ENCODE assay signal across 8 mouse cellular contexts in the genomic region with DNA sequence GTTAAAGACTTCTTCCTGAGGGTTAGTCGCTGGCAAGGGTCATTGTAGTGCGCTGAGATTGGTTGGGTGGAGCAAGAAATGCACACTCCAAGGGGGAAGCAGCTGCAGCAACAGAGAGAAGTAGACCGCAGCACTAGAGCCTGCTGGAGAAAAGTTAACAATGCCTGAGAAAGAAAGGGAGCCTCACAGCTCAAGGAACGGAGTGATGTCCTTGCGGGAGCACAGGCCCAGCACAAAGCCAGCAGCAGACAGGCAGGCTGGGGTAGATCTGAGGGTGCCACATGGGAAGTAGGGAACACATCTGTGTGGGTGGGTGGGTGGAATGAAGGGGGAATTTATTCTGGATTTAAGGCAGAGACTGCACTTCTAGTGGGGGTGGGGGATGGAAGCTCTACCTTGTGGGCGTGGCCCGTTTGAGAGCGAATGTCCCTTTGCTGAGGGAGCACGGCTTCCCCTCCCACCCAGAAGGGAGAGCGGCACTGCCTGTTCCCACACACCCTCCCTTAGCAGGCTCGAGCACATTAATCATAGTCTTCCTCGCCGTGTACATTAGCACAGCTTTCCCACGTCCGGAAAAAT. TPM values are rescaled to one million over a fixed set of nuclear protein-coding genes. Genes with fewer than 3 reads are reported as not detected.
A peak's percentile ranks its signal among the peaks of the same experiment; 100 is the strongest.
DNase-seq lines count a peak whose midpoint lies in the region; ATAC-seq and TF ChIP-seq lines count a peak whose summit lies in the region.

No protein-coding gene starts in this region.

- no peak overlapping the region for H3K27ac ChIP-seq in CH12.LX (ENCODE audit: insufficient read depth, low read depth)
- H3K27ac ChIP-seq in embryonic facial prominence, embryonic 13.5 days: no peak overlapping the region
- H3K27ac ChIP-seq in heart, embryonic 16.5 days (ENCODE audit: low read length): no peak overlapping the region
- H3K27ac ChIP-seq in liver, postnatal 0 days (ENCODE audit: low read depth): no peak overlapping the region
- peak overlapping the region; percentile 93 for H3K27ac ChIP-seq in neural tube, embryonic 13.5 days (replicated peaks)

- dilution Hi-C loops in CH12.LX (cut with MboI; ENCODE audit: extremely low pct_ligation_motif_present, extremely low pct_unique_long_range_greater_than_20kb, low sequenced_read_pairs): no loop called here

- TF ChIP-seq RAD21 in CH12.LX (IDR thresholded peaks at IDR 0.05; ENCODE audit: low read depth, low read length): no peak

- no peak for TF ChIP-seq EP300 in CH12.LX (IDR thresholded peaks at IDR 0.05; ENCODE audit: low read length)
- no peak for TF ChIP-seq EP300 in liver, postnatal 0 days (IDR thresholded peaks at IDR 0.05; ENCODE audit: low read depth)

- no peaks in the 10 kb centered on the region; a peak in 1 of 4 replicates for H3K4me1 ChIP-seq in CH12.LX (ENCODE audit: control insufficient read depth in 1 of 2, insufficient read depth in 2 of 2)
- H3K4me1 ChIP-seq in embryonic facial prominence, embryonic 13.5 days: peaks cover 12% of the 10 kb centered on the region; the same call in 1 of the 2 replicates
- H3K4me1 ChIP-seq in heart, embryonic 16.5 days (ENCODE audit: control insufficient read depth, insufficient read depth, low read length): peaks cover 14% of the 10 kb centered on the region
- peaks cover 2% of the 10 kb centered on the region; the same call in 1 of the 2 replicates for H3K4me1 ChIP-seq in liver, postnatal 0 days (ENCODE audit: insufficient read depth)
- peaks cover 26% of the 10 kb centered on the region for H3K4me1 ChIP-seq in neural tube, embryonic 13.5 days (replicated peaks)

- DNase-seq in CH12.LX (ENCODE audit: extremely low read depth): no peak
- peak; percentile 54 for DNase-seq in adrenal gland, postnatal 10 days
- peak; percentile 42 to 52 for DNase-seq in layer of hippocampus, adult 8-10 months (ENCODE audit: low spot score in 2 of 2)
- peak; percentile 26 for DNase-seq in liver, postnatal 0 days
- no peak for DNase-seq in B cell, adult 2 months

- no peak for TF ChIP-seq CTCF in CH12.LX (conservative IDR thresholded peaks at IDR 0.05 in 1 of 2, IDR thresholded peaks at IDR 0.05 in 1 of 2; ENCODE audit: low read depth in 2 of 2, low read length in 2 of 2)
- no peak for TF ChIP-seq CTCF in liver, postnatal 0 days (IDR thresholded peaks at IDR 0.05; ENCODE audit: low read depth)

- TF ChIP-seq POLR2A in CH12.LX (IDR thresholded peaks at IDR 0.05; ENCODE audit: low read depth, low read length): no peak

- ATAC-seq in embryonic facial prominence, embryonic 13.5 days (ENCODE audit: insufficient number of reproducible peaks, insufficient read depth, low FRiP score, low TSS enrichment, low read depth): peak; percentile 64; the same call in 1 of the 2 replicates
- ATAC-seq in heart, embryonic 16.5 days (replicated peaks; ENCODE audit: extremely low read depth, insufficient read depth, low FRiP score): peak; percentile 74
- ATAC-seq in liver, postnatal 0 days: no peak
- peak; percentile 92 for ATAC-seq in neural tube, embryonic 13.5 days (ENCODE audit: low read depth)

- H3K4me3 ChIP-seq in CH12.LX (replicated peaks in 1 of 3; ENCODE audit: low read depth in 2 of 3, low read length in 2 of 3, poor library complexity in 1 of 3): no peak overlapping the region
- peak overlapping the region; percentile 47 for H3K4me3 ChIP-seq in embryonic facial prominence, embryonic 13.5 days
- H3K4me3 ChIP-seq in heart, embryonic 16.5 days (ENCODE audit: low read length): peak overlapping the region; percentile 61
- peak overlapping the region; percentile 44 for H3K4me3 ChIP-seq in liver, postnatal 0 days (ENCODE audit: low read depth, low read length)
- H3K4me3 ChIP-seq in neural tube, embryonic 13.5 days: peak overlapping the region; percentile 42

- peak overlapping the region; percentile 44 for H3K4me2 ChIP-seq in CH12.LX (ENCODE audit: insufficient read depth, low read depth, poor library complexity, severe bottlenecking)
- peak overlapping the region; percentile 77 for H3K4me2 ChIP-seq in embryonic facial prominence, embryonic 13.5 days
- H3K4me2 ChIP-seq in heart, embryonic 16.5 days (ENCODE audit: low read depth, low read length): peak overlapping the region; percentile 85
- peak overlapping the region; percentile 76 for H3K4me2 ChIP-seq in liver, postnatal 0 days (ENCODE audit: low read depth, low read length)
- peak overlapping the region; percentile 64 for H3K4me2 ChIP-seq in neural tube, embryonic 13.5 days

- H3K79me2 ChIP-seq in CH12.LX (replicated peaks; ENCODE audit: control insufficient read depth, extremely low read depth, insufficient read depth, poor library complexity, severe bottlenecking): no peaks in the 10 kb centered on the region

- H3K36me3 ChIP-seq in CH12.LX (replicated peaks in 1 of 2; ENCODE audit: control insufficient read depth in 1 of 2, insufficient read depth in 1 of 2, low read length in 1 of 2): no peaks in the 10 kb centered on the region
- no peaks in the 10 kb centered on the region for H3K36me3 ChIP-seq in embryonic facial prominence, embryonic 13.5 days
- H3K36me3 ChIP-seq in heart, embryonic 16.5 days (ENCODE audit: control insufficient read depth, insufficient read depth): no peaks in the 10 kb centered on the region
- H3K36me3 ChIP-seq in liver, postnatal 0 days (replicated peaks; ENCODE audit: insufficient read depth, low read length): no peaks in the 10 kb centered on the region
- no peaks in the 10 kb centered on the region for H3K36me3 ChIP-seq in neural tube, embryonic 13.5 days

- no peaks in the 10 kb centered on the region for H3K27me3 ChIP-seq in CH12.LX (replicated peaks)
- H3K27me3 ChIP-seq in embryonic facial prominence, embryonic 13.5 days: peaks cover 32% of the 10 kb centered on the region
- peaks cover 3% of the 10 kb centered on the region; the same call in 1 of the 2 replicates for H3K27me3 ChIP-seq in heart, embryonic 16.5 days (ENCODE audit: control insufficient read depth, insufficient read depth, low read length)
- peaks cover 9% of the 10 kb centered on the region; the same call in 1 of the 2 replicates for H3K27me3 ChIP-seq in liver, postnatal 0 days (ENCODE audit: insufficient read depth, low read length)
- H3K27me3 ChIP-seq in neural tube, embryonic 13.5 days: no peaks in the 10 kb centered on the region

- H3K9ac ChIP-seq in CH12.LX (ENCODE audit: insufficient read depth, low read depth): no peak overlapping the region
- H3K9ac ChIP-seq in embryonic facial prominence, embryonic 13.5 days: peak overlapping the region; percentile 64
- peak overlapping the region; percentile 68 for H3K9ac ChIP-seq in heart, embryonic 16.5 days (ENCODE audit: low read length)
- H3K9ac ChIP-seq in liver, postnatal 0 days (replicated peaks): peak overlapping the region; percentile 46
- H3K9ac ChIP-seq in neural tube, embryonic 13.5 days: peak overlapping the region; percentile 71

- no peaks in the 10 kb centered on the region for H3K9me3 ChIP-seq in CH12.LX (replicated peaks; ENCODE audit: low read length)
- no peaks in the 10 kb centered on the region for H3K9me3 ChIP-seq in embryonic facial prominence, embryonic 13.5 days
- no peaks in the 10 kb centered on the region for H3K9me3 ChIP-seq in heart, embryonic 16.5 days (replicated peaks; ENCODE audit: control insufficient read depth, low read length)
- no peaks in the 10 kb centered on the region for H3K9me3 ChIP-seq in liver, postnatal 0 days (ENCODE audit: low read length)
- H3K9me3 ChIP-seq in neural tube, embryonic 13.5 days: no peaks in the 10 kb centered on the region

- in situ Hi-C loops in CH12.LX (cut with MboI; ENCODE audit: low pct_ligation_motif_present, low pct_unique_long_range_greater_than_20kb, low sequenced_read_pairs): loop anchor here (25.0 kb wide), 1 partner anchor 346 kb away; no protein-coding TSS in a partner anchor

- WGBS in embryonic facial prominence, embryonic 13.5 days: under 1% methylated on average over 15 of the region's 15 CpGs
- WGBS in heart, embryonic 16.5 days: 3% methylated on average over 15 of the region's 15 CpGs
- 2% methylated on average over 15 of the region's 15 CpGs for WGBS in liver, postnatal 0 days (ENCODE audit: insufficient replicate concordance)
- WGBS in neural tube, embryonic 13.5 days: under 1% methylated on average over 15 of the region's 15 CpGs

TF ChIP-seq in CH12.LX, 34 proteins besides CTCF, POLR2A, EP300 and RAD21 (continues in another document):
- TF ChIP-seq ZNF384 (IDR thresholded peaks at IDR 0.05; ENCODE audit: low read depth, low read length): no peak
- no peak for TF ChIP-seq E2F4 (IDR thresholded peaks at IDR 0.05; ENCODE audit: insufficient replicate concordance, low read depth, low read length)
- no peak for TF ChIP-seq PAX5 (IDR thresholded peaks at IDR 0.05; ENCODE audit: low read length)
- TF ChIP-seq NELFE (IDR thresholded peaks at IDR 0.05; ENCODE audit: low read depth, low read length): no peak
- no peak for TF ChIP-seq KAT2A (IDR thresholded peaks at IDR 0.05; ENCODE audit: insufficient replicate concordance, low read length)
- no peak for TF ChIP-seq UBTF (IDR thresholded peaks at IDR 0.05; ENCODE audit: low read depth, low read length)
- no peak for TF ChIP-seq SMC3 (IDR thresholded peaks at IDR 0.05; ENCODE audit: low read depth, low read length)
- TF ChIP-seq JUND (conservative IDR thresholded peaks at IDR 0.05; ENCODE audit: low read depth, low read length): no peak

RNA-seq across cellular contexts. Expression of a gene that starts 27.7 kb away (rescaled TPM):
- 0.34 and 0.50 TPM in 2 replicates for total RNA-seq in CH12.LX (2012; rRNA removed)
- 0.07 and 0.08 TPM in 2 replicates for total RNA-seq in CH12.LX (2014; rRNA removed)
- polyA plus RNA-seq in CH12.LX (2012; ENCODE audit: insufficient read length, low read depth): not detected in 2 replicates
- total RNA-seq in adrenal gland, postnatal 10 days (2021): 10 to 100 TPM in 1 of 2 experiments, 1 to 10 TPM in 1; 5.6 to 11.8 TPM
- polyA plus RNA-seq in embryonic facial prominence, embryonic 13.5 days (2015; fragmentation: Nextera tagmentation; extraction: Ambion mirVana): 2.8 and 3.0 TPM in 2 replicates
- 1.7 and 1.9 TPM in 2 replicates for polyA plus RNA-seq in heart, embryonic 16.5 days (2015; fragmentation: Nextera tagmentation; extraction: Ambion mirVana)
- total RNA-seq in layer of hippocampus, adult 8-10 months (2022): 100 to 1,000 TPM; 166 to 246 (median 209) TPM
- polyA plus RNA-seq in liver, postnatal 0 days (2015; fragmentation: Nextera tagmentation; extraction: Ambion mirVana): 0.15 TPM in 2 replicates
- 115 and 121 TPM in 2 replicates for polyA plus RNA-seq in neural tube, embryonic 13.5 days (2015; fragmentation: Nextera tagmentation; extraction: Ambion mirVana)

RNA-seq across cellular contexts. Expression of a gene that starts 49.2 kb away (rescaled TPM):
- 3.7 and 3.9 TPM in 2 replicates for total RNA-seq in CH12.LX (2012; rRNA removed)
- total RNA-seq in CH12.LX (2014; rRNA removed): 3.9 and 4.2 TPM in 2 replicates
- 3.5 and 4.2 TPM in 2 replicates for polyA plus RNA-seq in CH12.LX (2012; ENCODE audit: insufficient read length, low read depth)
- 1 to 10 TPM; 4.3 to 4.5 TPM for total RNA-seq in adrenal gland, postnatal 10 days (2021)
- 6.9 and 8.1 TPM in 2 replicates for polyA plus RNA-seq in embryonic facial prominence, embryonic 13.5 days (2015; fragmentation: Nextera tagmentation; extraction: Ambion mirVana)
- polyA plus RNA-seq in heart, embryonic 16.5 days (2015; fragmentation: Nextera tagmentation; extraction: Ambion mirVana): 3.2 and 3.4 TPM in 2 replicates
- total RNA-seq in layer of hippocampus, adult 8-10 months (2022): 1 to 10 TPM; 3.7 to 5.1 (median 4.4) TPM
- 0.60 and 0.78 TPM in 2 replicates for polyA plus RNA-seq in liver, postnatal 0 days (2015; fragmentation: Nextera tagmentation; extraction: Ambion mirVana)
- polyA plus RNA-seq in neural tube, embryonic 13.5 days (2015; fragmentation: Nextera tagmentation; extraction: Ambion mirVana): 8.2 and 9.2 TPM in 2 replicates

Comparison
In these comparisons a context has a peak if more than half of its experiments do, and no peak if none do; other contexts are left out.
1. DNase-seq: peak in adrenal gland, postnatal 10 days (single experiment), layer of hippocampus, adult 8-10 months (2 of 2) and liver, postnatal 0 days (single experiment); none in CH12.LX (single experiment) and B cell, adult 2 months (0 of 2).
2. H3K4me3 ChIP-seq: peak in embryonic facial prominence, embryonic 13.5 days (single experiment), heart, embryonic 16.5 days (single experiment), liver, postnatal 0 days (single experiment) and neural tube, embryonic 13.5 days (single experiment); none in CH12.LX (0 of 3).
3. RNA of a gene that starts 27.7 kb away (polyA plus RNA-seq): 115 to 121 TPM in neural tube, embryonic 13.5 days; 2.8 to 3.0 TPM in embryonic facial prominence, embryonic 13.5 days, 1.7 to 1.9 TPM in heart, embryonic 16.5 days, 0.15 TPM in liver, postnatal 0 days and not detected in CH12.LX; every median in the first group is over 10 times any median in the second.
4. Peak in every context shown above with its lines, with median percentiles within 50 percentile points of each other: H3K4me2 ChIP-seq.